8 mouse cellular contexts compared by ENCODE assay signal in genomic region chr3:59228730-59229551, GRCm38 (mm10). TPM values are rescaled to one million over a fixed set of nuclear protein-coding genes. Genes with fewer than 3 reads are reported as not detected.
DNase-seq lines count a peak whose midpoint lies in the region; ATAC-seq lines count a peak whose summit lies in the region.

No protein-coding gene starts in this region.

- DNase-seq in frontal cortex, postnatal 14 days (ENCODE audit: low spot score in 2 of 2) = no peak
- DNase-seq in CD4-positive helper T cell, adult 2 months (ENCODE audit: low read depth, low spot score) = peak; percentile 53
- peak; percentile 69 for DNase-seq in heart, adult 8-10 months (ENCODE audit: low spot score)
- peak; percentile 16 to 39 for DNase-seq in kidney, postnatal 25 days
- no peak for DNase-seq in cerebellum, adult 11 months
- DNase-seq in layer of hippocampus, postnatal 25 days (ENCODE audit: extremely low spot score in 1 of 2, low spot score in 1 of 2) = no peak

- ATAC-seq in frontal cortex, adult (ENCODE audit: low TSS enrichment) = peak; percentile 85
- ATAC-seq in neutrophil, adult 5-6 weeks (ENCODE audit: extremely low read depth, insufficient number of reproducible peaks, low FRiP score, poor library complexity, severe bottlenecking) = peak; percentile 66

RNA-seq across cellular contexts. Expression of gene P2ry13, which starts 18.3 kb away (rescaled TPM):
- total RNA-seq in heart, adult 8-10 months (2022) = 1 to 10 TPM in 1 of 4 experiments, under 1 TPM in 3; 0.49 to 1.4 (median 0.76) TPM
- total RNA-seq in neutrophil, adult 5-6 weeks (2017) = 56.6 and 61.7 TPM in 2 replicates
- 10 to 100 TPM in 1 of 2 experiments, 1 to 10 TPM in 1; 9.3 to 10.4 TPM for total RNA-seq in layer of hippocampus, postnatal 25 days (2021)

RNA-seq across cellular contexts. Expression of gene P2ry12, which starts 33.7 kb away (rescaled TPM):
- 1 to 10 TPM; 1.2 to 5.1 (median 4.4) TPM for total RNA-seq in heart, adult 8-10 months (2022)
- 15.8 and 18.3 TPM in 2 replicates for total RNA-seq in neutrophil, adult 5-6 weeks (2017)
- 10 to 100 TPM; 45.8 to 52.1 TPM for total RNA-seq in layer of hippocampus, postnatal 25 days (2021)

RNA-seq across cellular contexts. Expression of gene Gpr87, which starts 34.0 kb away (rescaled TPM):
- not detected for total RNA-seq in heart, adult 8-10 months (2022)
- total RNA-seq in neutrophil, adult 5-6 weeks (2017) = not detected in 2 replicates
- total RNA-seq in layer of hippocampus, postnatal 25 days (2021) = not detected

Comparison
In these comparisons a context has a peak if more than half of its experiments do, and no peak if none do; other contexts are left out.
1. DNase-seq: peak in CD4-positive helper T cell, adult 2 months (single experiment), heart, adult 8-10 months (single experiment) and kidney, postnatal 25 days (2 of 2); none in frontal cortex, postnatal 14 days (0 of 2), cerebellum, adult 11 months (single experiment) and layer of hippocampus, postnatal 25 days (0 of 2).
2. RNA of gene P2ry13, which starts 18.3 kb away (total RNA-seq): 56.6 to 61.7 TPM in neutrophil, adult 5-6 weeks and 9.3 to 10.4 TPM in layer of hippocampus, postnatal 25 days; 0.49 to 1.4 TPM in heart, adult 8-10 months; every median in the first group is over 4 times any median in the second.